Mouse (Mus musculus): ENCODE data around the gene Spg7. TPM values are rescaled to one million over a fixed set of nuclear protein-coding genes. Genes with fewer than 3 reads are reported as not detected.

Gene Spg7
- 103 and 104 TPM in 2 replicates for polyA plus RNA-seq (2012; rRNA removed)

GRCm38 (mm10) chr8:123062721-123063120 is at the start of gene Spg7:
Gene Spg7, plus strand, starts transcription at chr8:123062942.
- Histone ChIP-seq H3K4me3 (replicated peaks; ENCODE audit: insufficient read depth, low read depth, low read length) (no peak within 1 kb of the TSS), H3K27me3 (ENCODE audit: control insufficient read depth, insufficient read depth, low read length) (no peaks in the 10 kb centered on the region), H3K27ac (ENCODE audit: insufficient read depth, low read length) (no peak within 1 kb of the TSS), H3K4me1 (ENCODE audit: control insufficient read depth, insufficient read depth, low read length) (peaks cover 9% of the 10 kb centered on the region)
- TF ChIP-seq POLR2A (IDR thresholded peaks at IDR 0.05; ENCODE audit: borderline replicate concordance, insufficient read depth, low read length) (no peak), CTCF (IDR thresholded peaks at IDR 0.05; ENCODE audit: borderline replicate concordance, insufficient read depth, low read depth, low read length) (no peak)
- no peak for DNase-seq
- WGBS: 79% methylated on average over 7 of the region's 7 CpGs

DNA sequence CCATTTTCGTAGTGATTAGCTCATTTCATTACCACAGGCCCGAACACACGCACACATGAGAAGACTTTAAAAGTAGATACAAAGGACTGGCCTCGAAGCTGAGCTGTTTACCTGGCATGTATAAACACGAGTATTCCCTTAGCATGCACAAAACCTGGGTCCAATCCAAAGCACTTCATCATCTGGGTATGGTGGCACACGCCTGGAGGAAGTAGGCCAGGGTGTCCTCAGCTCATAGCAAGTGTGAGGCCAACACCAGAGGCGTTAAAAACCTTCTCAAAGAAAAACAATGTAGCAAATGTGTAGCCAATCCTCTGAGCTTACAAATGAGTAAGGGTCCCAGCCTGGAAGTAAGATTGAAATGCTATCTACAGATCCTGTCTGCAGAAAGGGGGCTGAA is 48.3 kb upstream of the Spg7 start:
- DNase-seq: peak in 1 of 2 experiments; percentile 52

DNA sequence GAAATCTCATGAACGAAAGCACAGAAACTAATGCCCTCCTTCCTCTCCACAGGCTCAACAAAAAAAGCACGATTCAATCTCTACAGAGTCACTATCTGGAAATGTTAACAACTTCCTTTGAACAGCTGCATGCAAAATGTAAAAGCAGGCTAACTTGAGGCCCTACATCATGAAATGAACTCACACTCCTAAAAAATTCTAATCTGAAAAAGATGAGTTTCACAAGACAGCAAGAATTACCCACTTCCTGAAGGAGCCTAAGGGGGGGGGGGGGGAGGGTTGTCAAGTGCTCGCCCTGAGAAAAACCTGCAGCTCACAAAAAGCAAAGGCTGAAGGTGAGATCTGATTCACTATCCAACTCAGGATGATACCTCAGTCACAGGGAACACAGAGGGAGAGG is 47.7 kb upstream of the Spg7 start:
- no peak overlapping the region for H3K4me3 ChIP-seq (replicated peaks; ENCODE audit: insufficient read depth, low read depth, low read length)
- H3K27ac ChIP-seq (ENCODE audit: insufficient read depth, low read length): no peak overlapping the region; the same call in 1 of the 2 replicates
- peaks cover 30% of the 10 kb centered on the region for H3K4me1 ChIP-seq (ENCODE audit: control insufficient read depth, insufficient read depth, low read length)
- no peak for DNase-seq
- 56% methylated on average over 3 of the region's 3 CpGs for WGBS
- TF ChIP-seq CTCF (IDR thresholded peaks at IDR 0.05; ENCODE audit: borderline replicate concordance, insufficient read depth, low read depth, low read length) (no peak), POLR2A (IDR thresholded peaks at IDR 0.05; ENCODE audit: borderline replicate concordance, insufficient read depth, low read length) (no peak)
- no peaks in the 10 kb centered on the region for H3K27me3 ChIP-seq (ENCODE audit: control insufficient read depth, insufficient read depth, low read length)

More for the DNA sequence above, 48.3 kb upstream of the Spg7 start:
- TF ChIP-seq POLR2A (IDR thresholded peaks at IDR 0.05; ENCODE audit: borderline replicate concordance, insufficient read depth, low read length) (no peak), CTCF (IDR thresholded peaks at IDR 0.05; ENCODE audit: borderline replicate concordance, insufficient read depth, low read depth, low read length) (no peak)
- H3K27me3 ChIP-seq (ENCODE audit: control insufficient read depth, insufficient read depth, low read length): no peaks in the 10 kb centered on the region
- H3K4me1 ChIP-seq (ENCODE audit: control insufficient read depth, insufficient read depth, low read length): peaks cover 30% of the 10 kb centered on the region
- WGBS: 40% methylated on average over 7 of the region's 7 CpGs
- H3K4me3 ChIP-seq (replicated peaks; ENCODE audit: insufficient read depth, low read depth, low read length): no peak overlapping the region
- H3K27ac ChIP-seq (ENCODE audit: insufficient read depth, low read length): no peak overlapping the region

- peaks cover 36% of the 10 kb centered on the region for H3K4me1 ChIP-seq (ENCODE audit: control insufficient read depth, insufficient read depth, low read length)
- no peak overlapping the region for H3K4me3 ChIP-seq (replicated peaks; ENCODE audit: insufficient read depth, low read depth, low read length)
- no peaks in the 10 kb centered on the region for H3K27me3 ChIP-seq (ENCODE audit: control insufficient read depth, insufficient read depth, low read length)
- H3K27ac ChIP-seq (ENCODE audit: insufficient read depth, low read length): no peak overlapping the region
- TF ChIP-seq POLR2A (IDR thresholded peaks at IDR 0.05; ENCODE audit: borderline replicate concordance, insufficient read depth, low read length): no peak
- TF ChIP-seq CTCF (IDR thresholded peaks at IDR 0.05; ENCODE audit: borderline replicate concordance, insufficient read depth, low read depth, low read length): no peak
- WGBS: 90% methylated on average over 4 of the region's 4 CpGs
- DNase-seq: no peak
Measured at GRCm38 (mm10) chr8:123017143-123017542, 45.6 kb upstream of the Spg7 start.

DNA sequence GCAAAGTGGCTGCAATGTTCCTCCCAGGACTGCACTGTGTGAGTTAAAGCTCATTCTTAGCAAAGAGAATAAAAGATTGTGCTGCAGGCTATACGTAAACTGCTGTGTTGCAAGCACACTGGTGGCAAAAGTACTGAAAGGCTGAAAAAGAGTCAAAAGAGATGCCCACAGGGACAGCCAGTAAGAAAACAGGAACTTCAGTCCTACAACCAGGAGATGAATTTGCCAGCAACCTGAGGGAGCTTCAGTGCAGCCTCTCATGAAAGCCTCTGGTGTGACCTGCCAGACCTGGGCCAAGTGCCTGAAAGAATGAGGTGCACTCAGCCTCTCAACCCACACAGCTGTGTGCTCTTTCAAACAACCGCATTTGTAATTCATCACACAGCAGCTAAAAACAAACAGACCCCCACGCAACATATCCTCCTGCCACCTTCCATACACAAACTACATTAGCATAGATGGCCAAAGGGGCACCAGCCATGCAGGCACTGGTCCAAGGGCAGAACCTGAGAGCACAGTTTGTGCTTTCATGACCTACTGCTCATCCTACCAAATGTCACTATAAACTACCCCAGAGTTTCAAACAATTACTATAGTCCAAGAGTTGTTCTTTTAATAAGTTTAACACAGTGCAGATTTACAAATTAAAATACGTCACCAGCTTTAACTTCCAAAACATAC is 44.1 kb upstream of the Spg7 start:
- H3K27ac ChIP-seq (ENCODE audit: insufficient read depth, low read length): peak overlapping the region; percentile 4; the same call in 1 of the 2 replicates
- no peak for TF ChIP-seq POLR2A (IDR thresholded peaks at IDR 0.05; ENCODE audit: borderline replicate concordance, insufficient read depth, low read length)
- no peak for TF ChIP-seq CTCF (IDR thresholded peaks at IDR 0.05; ENCODE audit: borderline replicate concordance, insufficient read depth, low read depth, low read length)
- H3K4me3 ChIP-seq (replicated peaks; ENCODE audit: insufficient read depth, low read depth, low read length): no peak overlapping the region
- peak in 1 of 2 experiments; percentile 27 for DNase-seq
- no peaks in the 10 kb centered on the region for H3K27me3 ChIP-seq (ENCODE audit: control insufficient read depth, insufficient read depth, low read length)
- 46% methylated on average over 4 of the region's 4 CpGs for WGBS
- peaks cover 36% of the 10 kb centered on the region for H3K4me1 ChIP-seq (ENCODE audit: control insufficient read depth, insufficient read depth, low read length)

- no peak for TF ChIP-seq CTCF (IDR thresholded peaks at IDR 0.05; ENCODE audit: borderline replicate concordance, insufficient read depth, low read depth, low read length)
- TF ChIP-seq POLR2A (IDR thresholded peaks at IDR 0.05; ENCODE audit: borderline replicate concordance, insufficient read depth, low read length): no peak
- Histone ChIP-seq H3K4me1 (ENCODE audit: control insufficient read depth, insufficient read depth, low read length) (peaks cover 26% of the 10 kb centered on the region), H3K27ac (ENCODE audit: insufficient read depth, low read length) (no peak overlapping the region), H3K4me3 (replicated peaks; ENCODE audit: insufficient read depth, low read depth, low read length) (no peak overlapping the region), H3K27me3 (ENCODE audit: control insufficient read depth, insufficient read depth, low read length) (no peaks in the 10 kb centered on the region)
- DNase-seq: no peak
- WGBS: 62% methylated on average over 2 of the region's 2 CpGs
Measured at GRCm38 (mm10) chr8:123020084-123020483, 42.7 kb upstream of the Spg7 start.

- no peaks in the 10 kb centered on the region for H3K27me3 ChIP-seq (ENCODE audit: control insufficient read depth, insufficient read depth, low read length)
- WGBS: 47% methylated on average over 2 of the region's 2 CpGs
- no peak overlapping the region for H3K27ac ChIP-seq (ENCODE audit: insufficient read depth, low read length)
- DNase-seq: no peak
- H3K4me1 ChIP-seq (ENCODE audit: control insufficient read depth, insufficient read depth, low read length): peaks cover 26% of the 10 kb centered on the region
- no peak for TF ChIP-seq POLR2A (IDR thresholded peaks at IDR 0.05; ENCODE audit: borderline replicate concordance, insufficient read depth, low read length)
- TF ChIP-seq CTCF (IDR thresholded peaks at IDR 0.05; ENCODE audit: borderline replicate concordance, insufficient read depth, low read depth, low read length): no peak
- no peak overlapping the region for H3K4me3 ChIP-seq (replicated peaks; ENCODE audit: insufficient read depth, low read depth, low read length)
Measured at GRCm38 (mm10) chr8:123020859-123021258, 41.9 kb upstream of the Spg7 start.

DNA sequence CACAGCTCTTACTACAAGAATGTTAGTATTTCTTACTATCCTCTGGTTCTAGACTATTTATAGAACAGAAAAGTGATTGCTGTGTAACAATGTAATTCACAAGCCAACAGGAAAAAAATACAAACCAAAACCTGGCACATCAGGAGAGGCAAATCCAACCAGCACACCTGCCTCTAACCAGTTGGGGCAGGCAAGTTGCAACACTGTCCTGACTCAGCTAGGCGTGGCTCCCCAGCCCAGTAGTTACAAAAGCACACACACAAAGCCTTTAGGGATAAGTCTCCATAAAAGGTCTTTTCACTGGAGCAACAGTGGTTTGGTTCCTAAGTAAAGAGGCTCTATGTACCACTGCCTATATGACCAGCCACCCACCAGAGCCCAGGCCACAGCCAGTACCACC is 41.5 kb upstream of the Spg7 start:
- TF ChIP-seq POLR2A (IDR thresholded peaks at IDR 0.05; ENCODE audit: borderline replicate concordance, insufficient read depth, low read length) (no peak), CTCF (IDR thresholded peaks at IDR 0.05; ENCODE audit: borderline replicate concordance, insufficient read depth, low read depth, low read length) (no peak)
- no peak overlapping the region for H3K4me3 ChIP-seq (replicated peaks; ENCODE audit: insufficient read depth, low read depth, low read length)
- 74% methylated on average over 1 of the region's 1 CpGs for WGBS

More for the DNA sequence above, 41.5 kb upstream of the Spg7 start:
- Histone ChIP-seq H3K27ac (ENCODE audit: insufficient read depth, low read length) (no peak overlapping the region), H3K4me1 (ENCODE audit: control insufficient read depth, insufficient read depth, low read length) (peaks cover 22% of the 10 kb centered on the region), H3K27me3 (ENCODE audit: control insufficient read depth, insufficient read depth, low read length) (no peaks in the 10 kb centered on the region)
- no peak for DNase-seq

Data from cerebellum, adult 2 months (tissue).